ENCODE assay signal across 9 mouse cellular contexts in genomic region chr17:29165452-29165851, GRCm38 (mm10). TPM values are rescaled to one million over a fixed set of nuclear protein-coding genes. Genes with fewer than 3 reads are reported as not detected.
DNase-seq lines count a peak whose midpoint lies in the region; ATAC-seq and TF ChIP-seq lines count a peak whose summit lies in the region.
"Had no signal": no experiment of that assay in that cellular context is flagged by ENCODE, and none has a peak within 500 bp of the region (broad histone marks: within the 10 kb centered on the region; RNA-seq: fewer than 3 reads in every experiment).

No protein-coding gene starts in this region.

- TF ChIP-seq POLR2A in MEL (IDR thresholded peaks at IDR 0.05; ENCODE audit: control insufficient read depth in 1 of 2, insufficient read depth in 1 of 2, low read depth in 1 of 2, low read length in 2 of 2, poor library complexity in 1 of 2) = no peak

- WGBS in kidney, postnatal 0 days = 30% methylated on average over 6 of the region's 6 CpGs

- peak in 1 of 2 experiments; percentile 60; a peak in 3 of 4 replicates for TF ChIP-seq EP300 in MEL (IDR thresholded peaks at IDR 0.05; ENCODE audit: low read depth in 1 of 2, low read length in 2 of 2)

- H3K27me3 ChIP-seq in kidney, postnatal 0 days (ENCODE audit: insufficient read depth, low read length) = no peaks in the 10 kb centered on the region
- H3K27me3 ChIP-seq in MEL (ENCODE audit: control insufficient read depth in 1 of 2, insufficient read depth in 2 of 2, low read length in 2 of 2) = no peaks in the 10 kb centered on the region

- H3K27ac ChIP-seq in kidney, postnatal 0 days = peak overlapping the region; percentile 72
- H3K27ac ChIP-seq in MEL (ENCODE audit: control insufficient read depth, low read depth, low read length) = peak overlapping the region; percentile 52; the same call in 1 of the 2 replicates

- H3K9me3 ChIP-seq in kidney, postnatal 0 days (replicated peaks; ENCODE audit: low read length) = no peaks in the 10 kb centered on the region
- H3K9me3 ChIP-seq in MEL (replicated peaks; ENCODE audit: insufficient read depth, low read length) = no peaks in the 10 kb centered on the region

- TF ChIP-seq RAD21 in MEL (IDR thresholded peaks at IDR 0.05; ENCODE audit: low read depth, low read length) = no peak

- H3K4me1 ChIP-seq in kidney, postnatal 0 days (replicated peaks; ENCODE audit: insufficient read depth, low read length) = peaks cover 18% of the 10 kb centered on the region
- peaks cover 4 to 47% of the 10 kb centered on the region in 2 experiments; a peak in 3 of 4 replicates for H3K4me1 ChIP-seq in MEL (ENCODE audit: control insufficient read depth in 1 of 2, insufficient read depth in 2 of 2, low read length in 2 of 2)

- no peaks in the 10 kb centered on the region for H3K36me3 ChIP-seq in kidney, postnatal 0 days (ENCODE audit: insufficient read depth, low read length)
- H3K36me3 ChIP-seq in MEL (ENCODE audit: control insufficient read depth in 1 of 2, insufficient read depth in 2 of 2, low read length in 2 of 2) = peaks cover 0 to 16% of the 10 kb centered on the region in 2 experiments; a peak in 2 of 4 replicates

- ATAC-seq in kidney, postnatal 0 days (replicated peaks; ENCODE audit: low FRiP score, low read depth) = no peak
- 0 out of 2 replicates have a peak, but pooled peaks have one; percentile 15 for ATAC-seq in neutrophil, adult 5-6 weeks (ENCODE audit: extremely low read depth, insufficient number of reproducible peaks, low FRiP score, poor library complexity, severe bottlenecking)

- no peak overlapping the region for H3K9ac ChIP-seq in kidney, postnatal 0 days (ENCODE audit: low read depth, low read length)
- peak overlapping the region; percentile 54 for H3K9ac ChIP-seq in MEL (ENCODE audit: control insufficient read depth, low read depth, low read length, poor library complexity, severe bottlenecking)

- TF ChIP-seq CTCF in kidney, postnatal 0 days (IDR thresholded peaks at IDR 0.05; ENCODE audit: low read depth) = no peak
- TF ChIP-seq CTCF in MEL (IDR thresholded peaks at IDR 0.05 in 2 of 3, conservative IDR thresholded peaks at IDR 0.05 in 1 of 3; ENCODE audit: control insufficient read depth in 1 of 3, insufficient read depth in 1 of 3, low read depth in 2 of 3, low read length in 3 of 3, poor library complexity in 1 of 3, severe bottlenecking in 1 of 3) = no peak

- no peak for DNase-seq in kidney, postnatal 0 days (ENCODE audit: low spot score)
- no peak for DNase-seq in kidney, postnatal 36 days
- DNase-seq in MEL (ENCODE audit: low read depth, low spot score) = peak; percentile 79
- peak; percentile 33 for DNase-seq in liver
- DNase-seq in gastrocnemius, postnatal 10 days = no peak
- DNase-seq in lung, adult 18-20 months = no peak
- no peak for DNase-seq in kidney, postnatal 14 days
- DNase-seq: gastrocnemius, postnatal 36 days had no signal

- no peaks in the 10 kb centered on the region for H3K79me2 ChIP-seq in MEL (ENCODE audit: control insufficient read depth, insufficient read depth, low read length, poor library complexity)

- no peak overlapping the region for H3K4me2 ChIP-seq in kidney, postnatal 0 days (ENCODE audit: low read length)

- no peak overlapping the region for H3K4me3 ChIP-seq in kidney, postnatal 0 days (replicated peaks; ENCODE audit: low read depth, low read length)
- H3K4me3 ChIP-seq in MEL (ENCODE audit: control insufficient read depth in 1 of 2, insufficient read depth in 1 of 2, low read depth in 2 of 2, low read length in 2 of 2) = peak overlapping the region; percentile 30 to 55

TF ChIP-seq in MEL, 35 proteins besides CTCF, POLR2A, EP300 and RAD21:
- no peak for TF ChIP-seq POLR2AphosphoS2 (IDR thresholded peaks at IDR 0.05; ENCODE audit: low read length)
- peak; percentile 73 for TF ChIP-seq TCF12 (IDR thresholded peaks at IDR 0.05; ENCODE audit: low read depth, low read length)
- peak; percentile 72; the same call in 1 of the 2 replicates for TF ChIP-seq BHLHE40 (IDR thresholded peaks at IDR 0.05; ENCODE audit: borderline replicate concordance, low read depth, low read length)
- peak; percentile 73 for TF ChIP-seq ETS1 (IDR thresholded peaks at IDR 0.05; ENCODE audit: low read depth, low read length)
- TF ChIP-seq TAL1 (IDR thresholded peaks at IDR 0.05; ENCODE audit: low read length) = peak; percentile 81
- no peak for TF ChIP-seq GABPA (IDR thresholded peaks at IDR 0.05; ENCODE audit: low read depth, low read length)
- no peak for TF ChIP-seq ZKSCAN1 (IDR thresholded peaks at IDR 0.05; ENCODE audit: low read depth, low read length)
- TF ChIP-seq GATA1 (IDR thresholded peaks at IDR 0.05; ENCODE audit: low read depth, low read length) = peak; percentile 82

RNA-seq across cellular contexts. Expression of gene Rab44, which starts 51.5 kb away (rescaled TPM):
- 0.21 and 0.22 TPM in 2 replicates for polyA plus RNA-seq in kidney, postnatal 0 days (2015; fragmentation: Nextera tagmentation; extraction: Ambion mirVana)
- total RNA-seq in MEL (2012; rRNA removed) = 5.4 and 9.5 TPM in 2 replicates
- polyA plus RNA-seq in MEL (2012; ENCODE audit: insufficient read depth in 1 of 2, insufficient read length in 2 of 2, low read depth in 1 of 2, low replicate concordance in 2 of 2, missing spikeins in 1 of 2) = 1 to 10 TPM in 1 of 2 experiments, not detected in 1; 7.0 TPM
- 92.5 and 114 TPM in 2 replicates for total RNA-seq in neutrophil, adult 5-6 weeks (2017)
- 1 to 10 TPM in 1 of 2 experiments, under 1 TPM in 1; 0.68 to 1.6 TPM for total RNA-seq in gastrocnemius, postnatal 10 days (2021)

Comparison
In these comparisons a context has a peak if more than half of its experiments do, and no peak if none do; other contexts are left out.
1. DNase-seq: peak in MEL (single experiment) and liver (single experiment); none in kidney, postnatal 0 days (single experiment), kidney, postnatal 36 days (0 of 2), gastrocnemius, postnatal 10 days (single experiment), lung, adult 18-20 months (0 of 2) and kidney, postnatal 14 days (single experiment).